ENCODE assay signal across 11 mouse cellular contexts in genomic region chr2:110945171-110945570, GRCm38 (mm10).
"Had no signal": no experiment of that assay in that cellular context is flagged by ENCODE, and none has a peak within 500 bp of the region (broad histone marks: within the 10 kb centered on the region; RNA-seq: fewer than 3 reads in every experiment).

No protein-coding gene starts in this region.

- DNase-seq: retina, postnatal 1 day; right cerebral cortex, adult 18-20 months; right cerebral cortex, postnatal 14 days; right cerebral cortex, postnatal 25 days; right cerebral cortex, postnatal 4 days; spleen, adult 18-20 months; thymus, adult 2 months; thymus, postnatal 14 days; thymus, postnatal 25 days; thymus, postnatal 36 days; thymus, postnatal 4 days had no signal
